Mouse (Mus musculus) granulocyte monocyte progenitor cell, adult 5-6 weeks (primary cell): ENCODE measurements around the gene Ppp6r3. TPM values are rescaled to one million over a fixed set of nuclear protein-coding genes. Genes with fewer than 3 reads are reported as not detected.
A peak's percentile ranks its signal among the peaks of the same experiment; 100 is the strongest.
"Not testable (repeated sequence)": the region's sequence is repeated elsewhere in the genome, so short reads cannot be mapped to it uniquely, and the experiment has no call there.

Experiments
- ATAC-seq: replicated peaks from 2 replicates; pipeline ENCODE4 v1.8.0; 2016; ENCODE audit warnings: mild to moderate bottlenecking, moderate TSS enrichment, inconsistent platforms; ENCODE audit not compliant: poor library complexity, severe bottlenecking
- total RNA-seq, 2 experiments: library from RNA; stranded (forward) in 1 of 2; stranded (reverse) in 1 of 2; fragments of 200-712, 200-1000 nt in 1 of 2; fragments of >200 nt in 1 of 2; fragmentation: Nextera tagmentation in 1 of 2; gene quantifications; 2 replicates each; pipeline ENCODE4 v1.2.3; 2014 to 2017

Gene Ppp6r3
- total RNA-seq (2014; fragmentation: Nextera tagmentation) (97.5 and 97.9 TPM in 2 replicates), total RNA-seq (2017) (106 and 114 TPM in 2 replicates)

GRCm38 (mm10) chr19:3575632-3576384 is at the start of gene Ppp6r3:
Gene Ppp6r3 (minus strand): TSS chr19:3575749.
- peak; percentile 91 for ATAC-seq

GRCm38 (mm10) chr19:3625111-3625510 is 49.6 kb upstream of the Ppp6r3 start:
- ATAC-seq: no peak

GRCm38 (mm10) chr19:3623824-3624223 is 48.3 kb upstream of the Ppp6r3 start:
- peak; percentile 52 for ATAC-seq

GRCm38 (mm10) chr19:3623294-3623693 is 47.7 kb upstream of the Ppp6r3 start:
- no peak for ATAC-seq

- no peak for ATAC-seq
Observed at GRCm38 (mm10) chr19:3620871-3621270, 45.3 kb upstream of the Ppp6r3 start.

GRCm38 (mm10) chr19:3619359-3619758 is 43.8 kb upstream of the Ppp6r3 start:
- no peak for ATAC-seq

- ATAC-seq: no peak
Observed at GRCm38 (mm10) chr19:3613991-3614390, 38.4 kb upstream of the Ppp6r3 start.

- ATAC-seq: no peak
Observed at GRCm38 (mm10) chr19:3612534-3613273, 37.2 kb upstream of the Ppp6r3 start.

- no peak for ATAC-seq
Observed at GRCm38 (mm10) chr19:3611730-3612129, 36.2 kb upstream of the Ppp6r3 start.

- no peak for ATAC-seq
Observed at GRCm38 (mm10) chr19:3610886-3611285, 35.3 kb upstream of the Ppp6r3 start.

GRCm38 (mm10) chr19:3609826-3610225 is 34.3 kb upstream of the Ppp6r3 start:
- ATAC-seq: no peak

GRCm38 (mm10) chr19:3594316-3594715 is 18.8 kb upstream of the Ppp6r3 start:
- no peak for ATAC-seq

- no peak for ATAC-seq
Observed at GRCm38 (mm10) chr19:3593379-3594055, 18.0 kb upstream of the Ppp6r3 start.

GRCm38 (mm10) chr19:3589968-3590367 is 14.4 kb upstream of the Ppp6r3 start:
- ATAC-seq: no peak

GRCm38 (mm10) chr19:3589547-3589946 is 14.0 kb upstream of the Ppp6r3 start:
- no peak for ATAC-seq

GRCm38 (mm10) chr19:3587729-3588128 is 12.2 kb upstream of the Ppp6r3 start:
- ATAC-seq: not testable (repeated sequence)

GRCm38 (mm10) chr19:3586540-3586939 is 11.0 kb upstream of the Ppp6r3 start:
- ATAC-seq: peak; percentile 76

GRCm38 (mm10) chr19:3586026-3586425 is 10.5 kb upstream of the Ppp6r3 start:
- no peak for ATAC-seq

GRCm38 (mm10) chr19:3581326-3581725 is 5.8 kb upstream of the Ppp6r3 start:
- peak; percentile 82 for ATAC-seq

GRCm38 (mm10) chr19:3577911-3578290 is 2.4 kb upstream of the Ppp6r3 start:
- no peak for ATAC-seq
